Mouse (Mus musculus) T-cell, adult 2 months (primary cell): ENCODE data around the gene Glce.

Experiments used
- DNase-seq: peaks from one replicate; pipeline ENCODE4 v3.0.0; 2022; ENCODE audit warnings: low spot score

Gene Glce

DNA sequence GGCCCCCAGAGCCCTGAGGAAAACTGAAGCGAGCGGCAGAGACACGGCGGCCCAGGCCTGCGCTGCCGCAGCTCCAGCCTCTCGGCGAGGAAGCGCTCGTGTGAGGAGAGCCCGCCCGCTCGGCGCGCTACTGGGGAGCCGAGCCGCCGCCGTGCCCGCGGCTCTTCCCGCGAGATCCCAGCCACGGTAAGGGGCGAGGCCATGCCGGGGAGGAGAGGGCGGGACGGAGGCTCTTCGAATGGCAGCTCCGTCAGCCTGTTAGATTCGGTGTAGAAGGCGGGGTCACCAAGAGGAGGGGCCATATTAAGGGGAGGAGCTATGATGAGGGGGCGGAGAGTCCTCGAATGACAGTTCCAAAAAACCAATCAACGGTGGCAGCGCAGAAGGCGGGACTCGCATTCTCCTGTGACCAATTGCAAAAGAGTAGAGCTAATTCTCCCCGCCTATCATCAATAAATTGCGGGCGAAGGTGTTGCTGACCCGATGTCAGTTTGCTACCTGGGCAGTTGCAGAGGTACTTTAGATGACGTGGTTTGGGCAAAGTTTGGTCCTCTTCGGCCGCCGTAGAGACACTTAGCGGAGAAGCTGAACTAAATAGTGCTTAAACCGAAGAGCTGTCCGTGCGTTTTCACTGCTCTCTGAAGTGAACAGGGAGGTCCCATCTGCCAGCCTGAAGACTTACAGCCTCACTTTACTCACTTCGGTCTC is at the start of gene Glce:
Gene Glce, minus strand, starts transcription at position 148 of the 708 bp plus-strand sequence.
- peak; percentile 99 for DNase-seq

DNA sequence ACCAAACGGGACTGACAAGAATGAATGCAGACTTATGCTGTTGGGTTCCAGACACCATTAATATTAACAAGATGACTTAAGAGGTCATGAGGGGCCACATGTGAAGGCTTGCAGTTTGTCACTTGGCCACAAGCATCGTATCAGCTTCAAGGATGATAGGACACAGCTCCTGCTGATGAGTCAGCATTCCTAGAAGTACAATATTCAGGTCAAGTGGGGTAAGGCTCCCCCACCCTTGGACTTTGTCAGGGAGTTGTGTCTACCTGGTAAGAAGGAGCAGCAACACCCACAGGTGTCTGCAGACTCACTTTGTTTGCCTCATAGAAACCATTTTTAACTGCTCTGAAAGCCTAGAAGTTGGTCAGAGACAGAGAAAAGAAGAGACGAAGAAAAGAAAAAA is 49.8 kb upstream of the Glce start:
- no peak for DNase-seq

DNA sequence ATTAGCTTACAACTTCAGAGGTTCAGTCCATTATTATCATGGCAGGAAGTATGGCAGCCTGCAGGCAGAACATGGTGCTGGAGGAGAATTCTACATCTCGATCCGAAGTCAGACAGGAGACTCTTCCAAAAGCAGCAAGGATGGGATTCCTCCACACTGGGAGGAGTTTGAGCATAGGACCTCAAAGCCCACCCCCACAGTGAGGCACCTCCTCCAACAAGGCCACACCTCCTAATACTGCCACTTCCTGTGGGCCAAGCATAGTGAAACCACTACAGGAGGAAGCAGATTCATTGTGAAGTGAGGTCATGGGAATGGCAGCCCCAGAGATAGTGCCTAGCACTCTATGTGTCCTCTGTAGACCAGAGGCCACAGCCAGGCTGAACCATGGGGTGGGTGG is 48.5 kb upstream of the Glce start:
- no peak for DNase-seq

DNA sequence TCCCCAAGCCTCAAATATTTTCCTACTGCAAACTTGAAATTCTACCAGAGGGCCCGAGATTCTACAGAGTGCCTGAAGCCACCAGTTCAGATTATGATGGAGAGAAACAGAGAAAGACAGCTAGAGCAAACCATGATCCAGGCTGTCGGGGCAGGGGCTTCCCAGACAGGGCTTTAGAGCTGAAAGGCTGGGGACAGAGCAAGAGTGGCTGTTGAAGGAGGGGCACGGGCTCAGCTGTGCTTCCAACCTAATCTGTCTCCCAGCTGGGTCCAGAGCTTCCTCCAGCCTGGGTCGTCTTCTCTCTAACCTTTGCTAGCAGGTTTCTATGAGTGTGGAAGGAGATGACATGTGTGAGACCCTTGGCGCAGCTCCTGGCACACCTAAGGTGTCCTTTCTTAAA is 44.2 kb upstream of the Glce start:
- no peak for DNase-seq

DNA sequence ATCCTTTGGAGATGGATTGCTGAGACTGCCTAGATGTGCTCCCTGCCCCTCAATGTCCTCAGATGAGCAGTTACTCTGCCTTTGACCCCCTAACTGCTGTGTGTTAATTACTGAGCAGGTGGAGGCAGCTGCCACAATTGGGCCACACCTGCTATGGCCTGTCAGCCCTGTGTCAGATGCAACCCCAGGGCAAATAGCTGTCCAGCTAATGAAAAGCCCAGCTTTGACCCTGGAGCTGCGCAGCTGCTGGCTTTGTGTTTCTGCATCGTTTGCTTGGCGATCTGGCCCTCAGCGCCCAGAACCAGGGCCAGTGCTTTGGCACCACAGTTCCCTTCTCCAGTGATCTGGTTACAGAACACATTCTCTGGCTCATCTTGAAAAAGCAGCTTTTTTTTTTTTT is 43.7 kb upstream of the Glce start:
- DNase-seq: no peak

DNA sequence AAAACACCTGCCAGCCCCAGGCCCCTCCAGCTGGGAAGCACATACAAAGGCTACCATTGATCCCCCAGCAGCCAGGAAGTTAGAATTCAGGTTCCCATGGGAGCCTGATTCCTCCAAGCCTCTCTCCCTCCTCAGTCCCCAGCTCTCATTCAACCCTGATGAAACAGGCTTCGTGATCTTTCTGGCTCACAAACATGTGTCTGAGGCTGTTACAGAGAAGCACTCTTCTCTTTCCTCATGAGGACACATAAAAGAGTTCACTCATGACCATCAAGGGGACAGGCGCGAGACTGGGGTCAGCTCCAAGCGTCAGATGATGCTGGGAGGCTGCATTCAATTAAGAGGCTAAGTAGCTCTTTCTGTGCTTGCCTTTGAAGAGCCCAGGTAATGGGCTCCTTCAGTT is 40.4 kb upstream of the Glce start:
- DNase-seq: no peak

DNA sequence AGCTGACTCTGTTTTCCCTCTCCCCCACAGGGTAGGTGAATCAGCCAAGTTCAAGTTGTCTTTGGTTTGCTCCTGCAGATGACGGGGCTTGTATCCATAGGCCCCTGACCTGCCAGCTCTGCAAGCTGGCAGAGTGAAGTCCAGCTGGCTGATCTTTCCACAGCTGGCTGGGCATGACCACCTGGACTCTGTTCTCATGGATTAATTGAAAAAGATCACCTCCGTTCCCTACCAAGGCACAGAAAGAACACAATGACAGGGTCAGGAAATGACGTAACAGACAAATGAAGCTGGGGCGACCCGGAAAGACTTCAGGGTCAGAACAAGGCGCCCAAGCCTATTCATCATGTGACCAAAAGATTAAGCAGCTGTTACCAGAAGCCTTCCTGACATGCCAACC is 38.3 kb upstream of the Glce start:
- no peak for DNase-seq

DNA sequence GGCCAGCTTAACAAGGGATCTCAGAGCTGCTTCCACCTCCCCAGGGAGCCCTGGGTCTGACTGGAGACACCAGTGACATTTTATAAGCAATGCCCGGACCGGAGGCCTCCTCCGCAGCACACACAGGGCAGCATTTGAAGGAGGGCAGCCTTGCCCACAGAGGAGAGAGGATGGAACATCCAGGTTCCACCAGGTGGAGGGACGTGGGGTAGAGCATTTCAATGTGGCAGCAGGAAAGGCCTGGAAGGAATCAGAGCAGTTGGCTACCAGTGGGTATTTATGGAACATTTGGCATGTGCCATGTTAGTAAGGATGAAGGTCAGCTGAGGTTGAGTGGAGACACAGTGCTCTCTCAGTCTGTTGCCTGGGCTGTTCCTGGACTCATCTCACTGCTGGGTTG is 36.3 kb upstream of the Glce start:
- no peak for DNase-seq

DNA sequence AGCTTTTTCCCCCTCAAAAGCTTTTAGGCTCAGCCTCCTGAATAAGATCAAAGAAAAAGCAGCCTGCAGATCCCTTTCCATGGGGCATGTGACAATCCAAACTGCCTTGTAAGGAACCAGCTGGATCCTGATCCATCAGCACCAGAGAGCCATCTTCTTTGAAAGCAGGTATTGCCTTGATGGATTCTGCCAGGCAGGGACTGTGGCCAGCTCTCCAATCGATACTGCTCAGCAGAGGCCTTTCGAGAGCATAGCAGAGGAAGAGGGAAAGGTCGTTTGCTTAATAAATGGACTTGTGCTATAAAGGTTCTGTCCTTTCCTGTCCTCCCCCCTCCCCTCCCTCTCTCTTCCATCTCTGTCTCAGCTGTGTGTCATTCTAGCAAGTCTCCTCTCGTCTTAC is 33.4 kb upstream of the Glce start:
- no peak for DNase-seq

DNA sequence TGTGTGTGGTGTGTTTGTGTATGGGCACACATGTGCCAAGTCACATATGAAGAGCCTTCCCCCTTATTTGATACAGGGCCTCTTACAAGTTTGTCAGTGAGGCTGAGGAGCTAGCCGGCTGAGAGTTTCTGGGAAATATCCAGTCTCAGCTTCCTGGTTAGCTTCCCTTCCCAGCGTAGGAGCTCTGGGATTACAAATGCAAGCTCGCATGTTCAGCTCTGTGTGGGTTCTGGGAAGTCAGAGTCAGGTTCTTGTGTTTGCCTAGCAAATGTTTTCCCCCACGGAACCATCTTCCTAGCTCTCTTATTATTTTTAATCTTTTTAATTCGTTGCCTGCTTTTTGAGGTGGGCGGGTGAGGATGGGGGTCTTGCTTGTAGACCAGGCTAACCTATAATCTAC is 32.9 kb upstream of the Glce start:
- DNase-seq: no peak

DNA sequence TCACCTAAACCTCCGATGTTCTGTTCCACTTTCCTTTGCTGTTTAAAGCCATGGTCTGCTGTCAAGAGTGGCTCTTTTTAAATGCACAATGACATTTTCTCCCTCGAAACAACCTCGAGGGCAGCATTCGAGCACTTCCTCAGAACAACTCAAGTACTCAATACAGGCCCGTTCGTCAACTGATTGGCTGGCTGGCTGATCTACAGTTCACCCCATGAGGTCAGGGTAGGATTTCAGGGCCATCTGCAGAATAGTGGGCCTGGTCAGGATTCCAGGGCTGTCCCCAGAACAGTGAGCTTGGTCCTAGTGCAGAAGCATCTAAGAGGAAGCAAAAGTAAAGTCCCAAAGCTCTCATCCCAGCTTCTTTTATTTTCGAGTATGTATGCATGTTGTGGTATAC is 32.5 kb upstream of the Glce start:
- DNase-seq: no peak

DNA sequence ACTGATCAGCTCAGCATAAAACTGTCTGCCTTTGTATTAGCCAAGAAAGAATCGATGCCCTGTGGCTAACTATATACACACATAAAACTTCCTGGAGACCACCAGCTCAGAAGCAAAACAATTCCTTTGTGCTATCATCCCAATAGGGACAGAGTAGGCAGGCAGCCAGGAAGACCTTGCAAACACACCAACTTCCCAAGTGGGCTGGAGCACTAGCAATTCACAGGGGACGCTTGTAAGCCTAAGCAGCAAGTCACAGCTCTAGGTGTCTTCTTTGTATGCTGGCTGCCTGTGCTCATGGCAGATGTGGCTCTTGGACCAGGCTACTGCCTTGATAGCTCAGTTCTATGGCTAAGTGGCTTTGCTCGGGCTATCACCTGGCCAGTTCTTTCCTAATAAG is 32.1 kb upstream of the Glce start:
- DNase-seq: no peak

DNA sequence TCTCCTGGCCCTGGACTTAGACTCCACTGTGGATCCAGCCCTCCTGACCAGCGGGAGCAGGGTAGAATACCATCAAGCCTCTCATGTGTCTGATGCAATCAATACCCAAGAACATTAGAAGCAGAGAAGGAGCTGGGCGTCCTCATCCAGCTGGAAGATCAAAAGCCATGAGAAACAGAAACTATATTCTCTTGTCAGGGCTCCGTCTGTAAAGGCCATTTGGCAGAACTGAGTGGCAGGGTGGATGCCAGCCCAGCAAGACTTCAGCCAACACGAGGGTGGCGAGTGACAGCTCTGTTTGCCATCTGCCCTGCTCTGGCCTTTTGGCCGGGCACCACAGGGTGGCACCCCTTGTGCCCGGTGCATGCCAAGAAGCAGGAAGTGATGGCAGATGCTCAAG is 30.8 kb upstream of the Glce start:
- no peak for DNase-seq

DNA sequence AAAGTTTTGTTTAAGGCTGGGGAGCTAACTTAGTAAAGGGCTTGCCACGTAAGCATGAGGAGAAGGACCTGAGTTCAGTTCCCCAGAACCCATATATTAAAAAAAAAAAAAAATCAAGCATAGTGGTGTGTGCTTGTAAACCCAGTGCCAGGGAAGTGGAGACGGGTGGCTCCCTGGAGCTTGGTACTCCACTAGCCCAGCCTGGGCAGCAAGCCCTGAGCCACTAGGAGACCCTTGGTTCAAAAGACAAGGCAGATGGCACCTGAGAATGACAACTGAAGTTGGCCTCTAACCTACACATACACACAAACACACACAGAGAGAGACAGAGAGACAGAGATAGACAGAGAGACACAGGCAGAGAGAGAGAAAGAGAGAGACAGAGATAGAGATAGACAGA is 30.1 kb upstream of the Glce start:
- DNase-seq: no peak

DNA sequence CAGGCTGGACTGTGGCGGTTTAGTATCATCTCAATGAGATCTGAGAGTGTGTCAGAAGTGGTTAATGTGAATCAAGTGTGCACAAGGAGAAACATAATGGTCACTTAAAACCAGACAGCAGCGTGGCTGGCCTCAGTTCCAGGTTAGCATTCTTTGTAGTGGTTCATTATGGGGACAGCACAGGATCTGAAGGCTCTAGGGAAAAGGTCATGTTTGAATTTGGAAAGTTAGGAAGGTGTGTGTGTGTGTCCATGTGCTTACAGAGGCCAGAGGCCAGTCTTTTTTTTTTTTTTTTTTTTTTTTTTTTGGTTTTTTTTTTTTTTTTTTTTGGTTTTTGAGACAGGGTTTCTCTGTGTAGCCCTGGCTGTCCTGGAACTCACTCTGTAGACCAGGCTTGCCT is 22.7 kb upstream of the Glce start:
- DNase-seq: no peak

DNA sequence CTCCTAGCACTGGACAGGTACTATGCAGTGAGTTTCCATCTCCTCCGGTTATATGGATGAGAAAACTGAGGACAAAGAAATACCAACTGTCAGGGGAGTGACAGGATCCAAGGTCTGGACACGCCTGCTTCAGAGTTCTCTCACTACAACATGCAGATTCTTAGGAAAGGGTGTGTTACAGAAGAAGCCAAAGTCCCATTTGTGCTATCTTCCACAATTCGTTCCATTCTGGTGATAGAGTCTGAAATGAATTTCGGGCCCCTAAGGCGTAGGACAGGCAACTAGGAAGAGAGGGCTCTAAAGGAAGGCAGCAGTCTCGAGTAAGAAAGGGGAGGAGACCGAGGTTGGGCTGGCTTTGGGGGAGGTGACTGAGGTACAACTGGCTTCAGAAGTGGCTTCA is 21.0 kb upstream of the Glce start:
- no peak for DNase-seq

DNA sequence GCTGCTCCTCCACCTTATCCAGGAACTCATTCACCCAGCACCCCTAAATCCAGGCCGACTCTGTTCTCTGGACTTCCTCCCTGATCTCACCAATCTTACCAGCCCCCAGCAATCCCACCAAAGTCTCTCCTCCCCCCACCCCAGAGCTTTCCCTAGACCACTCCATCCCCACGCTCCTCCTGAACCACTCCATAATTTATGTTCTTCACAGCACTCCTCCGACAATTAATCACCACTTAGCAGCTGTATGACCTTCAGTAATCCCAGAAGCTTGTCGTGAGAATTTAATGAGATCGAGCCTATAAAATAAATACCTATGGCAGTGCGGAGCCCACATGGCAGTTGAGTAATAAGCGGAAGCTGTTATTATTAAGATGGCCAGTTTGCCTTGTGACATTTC is 16.6 kb upstream of the Glce start:
- no peak for DNase-seq

DNA sequence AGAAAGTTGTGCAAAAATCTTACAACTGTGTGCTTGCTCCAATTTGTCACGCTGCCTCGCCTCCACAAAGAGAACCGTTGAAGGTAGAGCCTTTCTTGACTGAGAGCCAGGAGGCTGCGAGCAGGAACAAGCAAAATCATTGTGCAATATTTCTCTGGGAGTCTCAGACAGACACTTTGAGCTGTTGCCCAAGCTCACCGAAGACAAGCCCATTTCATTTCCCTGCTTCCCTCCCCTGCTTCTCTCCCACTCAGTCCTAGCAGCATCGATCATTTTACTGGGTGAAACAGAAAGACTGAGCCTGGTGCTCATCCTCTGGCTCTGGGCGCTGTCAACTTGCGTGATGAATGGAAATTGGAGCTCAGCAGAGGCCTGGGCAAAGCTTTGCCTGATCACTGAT is 14.8 kb upstream of the Glce start:
- DNase-seq: no peak

DNA sequence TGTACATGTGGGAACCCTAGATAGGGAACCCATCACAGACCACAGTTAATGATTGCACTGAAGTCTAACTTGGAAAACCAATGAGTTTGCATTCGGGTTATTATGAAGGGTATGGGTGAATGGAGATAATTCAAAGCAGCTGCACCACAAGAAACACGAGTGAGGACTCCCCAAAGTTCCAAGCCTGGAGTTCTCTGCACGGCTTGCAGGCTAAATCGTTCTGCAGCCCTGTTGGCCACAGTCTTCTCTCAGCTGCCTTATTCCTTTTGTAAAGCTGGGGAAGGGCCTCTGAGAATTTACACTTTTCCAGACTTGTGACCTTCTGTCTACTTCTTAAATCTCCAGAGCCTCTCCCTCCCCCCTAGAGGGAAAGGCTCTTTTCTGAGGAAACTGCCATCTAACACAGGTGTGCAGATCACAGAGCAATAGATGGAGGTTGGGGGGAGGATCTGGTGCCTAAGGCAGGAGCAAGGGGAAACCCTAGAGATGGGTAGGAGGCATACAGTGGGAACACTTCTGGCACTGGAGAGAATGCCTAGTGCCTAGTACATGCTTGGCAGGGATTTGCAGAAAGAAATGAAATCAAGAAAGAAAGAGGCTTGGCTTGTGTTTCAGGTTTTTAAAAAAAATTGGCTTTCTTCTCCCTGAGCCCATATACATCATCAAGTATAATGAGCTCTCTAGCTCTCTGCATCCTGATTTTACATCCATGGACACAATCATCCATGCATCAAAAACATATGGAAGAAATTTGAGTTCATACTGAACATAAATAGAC is 9.7 kb upstream of the Glce start:
- no peak for DNase-seq

DNA sequence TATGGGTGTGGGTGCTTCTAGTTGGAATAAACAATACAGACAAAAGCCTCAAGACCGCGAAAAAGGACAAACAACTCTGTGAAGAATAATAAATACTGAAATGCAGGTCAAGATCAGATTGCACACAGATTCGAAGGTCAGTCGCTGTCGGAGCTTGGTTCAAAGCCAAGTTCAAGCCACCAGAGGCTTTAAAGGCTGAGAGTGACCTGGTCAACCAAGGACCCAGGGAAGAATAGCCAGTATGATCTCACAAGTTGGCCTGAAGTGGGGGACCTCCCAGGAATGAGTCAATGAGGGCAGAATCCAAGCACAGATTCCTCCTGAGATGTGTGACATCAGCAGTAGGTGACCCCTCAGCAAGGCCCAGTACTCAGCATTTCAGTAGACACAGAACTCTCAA is 8.3 kb upstream of the Glce start:
- DNase-seq: no peak

DNA sequence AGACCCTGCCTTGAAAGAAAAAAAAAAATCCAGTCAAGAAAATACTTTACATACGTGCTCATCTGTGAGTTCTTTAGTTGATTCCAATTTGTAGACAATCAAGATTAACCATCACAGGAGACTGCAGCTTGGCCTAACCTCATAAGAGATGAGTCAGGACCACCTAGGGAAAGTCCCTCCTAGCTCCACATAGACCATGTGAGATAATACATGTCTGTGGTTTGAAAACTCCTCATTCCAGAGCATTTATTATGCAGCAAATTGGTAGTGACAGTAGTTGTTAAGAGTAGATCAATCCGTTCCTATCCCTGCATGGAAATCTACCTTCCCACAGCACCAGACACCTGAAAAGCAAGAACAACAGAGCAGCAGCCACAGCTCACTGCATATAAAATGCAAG is 5.6 kb upstream of the Glce start:
- DNase-seq: no peak

DNA sequence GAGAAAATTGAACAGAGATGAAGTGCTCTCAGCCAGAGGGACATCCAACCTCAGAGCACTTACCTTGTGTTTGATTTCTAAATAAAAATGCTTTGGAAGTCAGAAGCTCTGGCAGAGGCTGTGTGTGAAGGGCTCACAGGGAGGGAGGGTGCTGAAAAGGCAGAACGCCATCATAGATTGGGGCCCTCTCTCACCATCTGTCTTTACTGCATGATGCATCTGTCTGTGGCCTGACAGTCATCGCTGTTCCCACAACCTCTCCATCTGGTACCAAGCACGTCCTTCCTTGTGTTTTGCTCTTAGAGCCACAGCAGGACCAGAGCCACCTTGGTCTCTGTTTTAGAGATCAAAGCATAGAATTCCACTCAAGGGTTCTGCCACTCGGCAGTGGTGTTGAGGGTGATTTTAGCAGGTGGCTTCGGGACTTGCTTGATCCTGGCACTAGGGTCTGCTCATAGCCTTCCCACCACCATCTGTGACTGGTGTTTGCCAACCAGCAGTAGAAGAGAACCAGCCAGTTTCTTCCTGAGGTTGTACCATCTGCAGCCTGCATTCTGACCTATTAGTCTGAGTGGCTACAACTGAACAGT is 3.6 kb upstream of the Glce start:
- DNase-seq: no peak

DNA sequence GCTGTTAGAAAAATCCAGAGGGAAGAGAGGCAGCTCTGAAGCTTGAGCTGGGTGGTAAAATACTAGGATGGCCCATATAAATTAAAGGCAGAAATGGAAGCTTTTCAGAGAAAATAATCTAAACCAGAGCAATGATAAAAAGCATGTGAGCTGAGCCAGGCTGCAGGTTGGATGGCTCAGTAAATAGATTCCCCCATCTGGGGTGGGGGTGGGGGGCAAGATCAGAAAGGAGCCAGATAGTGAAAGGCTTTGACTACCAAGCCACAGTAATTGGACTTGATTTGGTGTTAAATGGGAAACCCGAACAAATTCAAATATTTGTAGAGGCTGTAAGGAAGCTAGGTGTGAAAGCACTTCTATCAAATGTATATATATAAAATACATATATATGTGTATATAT is 1.8 kb upstream of the Glce start:
- DNase-seq: no peak

DNA sequence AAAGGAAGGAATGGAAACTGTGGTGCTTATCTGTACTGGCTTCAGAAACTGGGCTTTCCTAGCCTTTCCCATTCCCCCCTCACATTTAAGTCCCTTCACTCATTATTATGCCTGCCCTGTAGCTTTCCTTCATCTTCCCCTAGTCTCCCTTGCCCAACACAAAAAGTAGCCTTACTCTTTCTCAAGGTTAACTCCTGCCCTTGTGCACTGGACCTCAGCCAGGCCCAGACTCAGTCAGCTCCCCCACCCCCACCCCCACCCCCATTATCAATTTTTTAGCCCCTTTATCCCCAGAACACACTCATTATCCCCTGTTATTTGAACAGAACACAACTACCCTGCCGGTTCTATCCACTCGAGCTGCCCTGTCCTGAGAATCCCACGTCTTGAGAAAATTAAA is 1.0 kb upstream of the Glce start:
- no peak for DNase-seq
